Mouse (Mus musculus): ENCODE data around the gene Sfswap.

Sfswap gene

DNA sequence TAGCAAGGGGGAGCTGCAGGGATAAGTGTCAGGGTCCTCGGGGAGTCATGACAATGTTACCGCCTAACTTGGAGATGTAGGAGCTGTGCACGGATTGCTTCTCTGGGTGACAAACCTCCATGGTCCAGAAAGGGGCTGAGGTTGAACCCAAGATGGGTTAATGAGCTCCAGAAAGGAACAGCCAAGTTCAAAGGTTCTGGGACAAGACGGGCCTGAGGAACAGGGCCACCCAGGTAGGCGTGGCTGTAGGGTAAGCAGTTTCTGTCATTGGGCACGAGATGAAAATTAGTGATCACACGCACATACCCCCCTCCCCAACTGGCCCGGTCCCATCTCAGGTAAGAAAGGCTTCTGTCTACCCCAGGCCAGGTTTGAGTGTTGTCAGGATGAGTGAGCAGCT is 106.5 kb downstream of the Sfswap start:
- CTCF ChIA-PET: interaction anchor here in 1 of 4 experiments (0.6 kb wide), 1 partner anchor 21 kb away, joined by 4 read pairs; no protein-coding TSS in a partner anchor
- POLR2A ChIA-PET: no interaction called here

DNA sequence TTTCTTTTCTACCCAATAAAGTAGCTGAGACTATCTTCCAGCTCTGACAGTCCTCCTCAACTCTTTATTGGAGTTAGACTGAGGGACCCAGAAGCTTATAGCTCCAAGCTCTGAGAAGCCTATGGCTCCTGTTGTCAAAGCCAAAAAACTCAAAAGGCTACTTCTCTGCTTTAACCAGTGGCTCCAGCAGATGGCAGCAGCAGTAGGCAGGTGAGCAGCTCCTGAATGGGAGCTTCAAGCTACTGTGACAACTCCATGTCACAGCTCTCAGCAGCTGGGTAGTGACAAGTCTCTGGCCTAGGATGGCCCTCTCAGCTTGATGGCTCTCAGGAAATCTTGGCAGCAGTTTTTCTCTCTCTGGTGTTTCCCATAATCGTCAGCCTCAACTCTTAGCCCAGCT is 110.0 kb downstream of the Sfswap start:
- ChIA-PET CTCF (interaction anchor here (0.5 to 2.1 kb wide), 61 partner anchors 9 to 1816 kb away, joined by 3 to 22 read pairs (median 4); partner anchors contain the start of genes Nipsnap2 (in 3 of the 4), Sumf2 (in 1 of the 4) and Zfp11 (in 1 of the 4)), POLR2A (interaction anchor here in 3 of 4 experiments (0.6 to 1.8 kb wide), 15 partner anchors 9 to 539 kb away, joined by 3 to 9 read pairs (median 4); partner anchors contain the start of genes Chchd2 (in 2 of the 3), Nipsnap2 (in 2 of the 3), Mmp17 (in 1 of the 3) and Psph (in 1 of the 3))

DNA sequence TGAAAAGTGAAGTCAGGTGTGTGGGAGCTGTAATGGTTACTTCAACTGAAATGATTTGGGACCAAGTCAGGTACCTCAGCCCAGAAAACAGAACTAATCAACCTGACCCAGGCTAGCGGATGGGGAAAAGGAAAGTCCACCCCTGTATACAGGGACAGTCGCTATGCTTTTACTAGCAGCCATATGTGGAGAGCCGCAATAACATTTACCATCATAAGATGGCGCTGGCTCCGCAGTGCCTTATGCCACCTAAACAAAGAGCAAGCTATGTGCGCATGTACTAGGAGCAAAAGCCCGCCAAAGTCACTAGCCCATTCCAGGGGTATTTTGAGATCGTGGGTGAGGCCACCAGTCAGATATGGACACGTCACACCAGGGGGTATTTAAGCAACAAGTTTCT is 119.6 kb downstream of the Sfswap start:
- ChIA-PET CTCF (interaction anchor here in 3 of 4 experiments (0.6 to 1.7 kb wide), 10 partner anchors 10 to 520 kb away, joined by 3 to 6 read pairs (median 4); no protein-coding TSS in a partner anchor), POLR2A (interaction anchor here in 2 of 4 experiments (0.6 to 1.0 kb wide), 3 partner anchors 104 to 374 kb away, joined by 3 read pairs; partner anchors contain the start of gene Chchd2 (in 1 of the 2))
